Mouse (Mus musculus): ENCODE results near the gene 4930579F01Rik. TPM values are rescaled to one million over a fixed set of nuclear protein-coding genes. Genes with fewer than 3 reads are reported as not detected.

4930579F01Rik gene
- polyA plus RNA-seq, 1 experiment from 2014 or later = not detected

- no peaks in the 10 kb centered on the region for H3K36me3 ChIP-seq (ENCODE audit: control insufficient read depth, insufficient read depth, low read length)
- 42% methylated on average over 1 of the region's 1 CpGs for WGBS
- no peaks in the 10 kb centered on the region for H3K9me3 ChIP-seq (ENCODE audit: control insufficient read depth, low read length)
- H3K27me3 ChIP-seq (ENCODE audit: control insufficient read depth, insufficient read depth, low read length) = no peaks in the 10 kb centered on the region
- no peak for DNase-seq (ENCODE audit: low spot score, missing footprints)
- H3K27ac ChIP-seq (ENCODE audit: low read depth, low read length) = no peak overlapping the region
- no peak overlapping the region for H3K9ac ChIP-seq (ENCODE audit: low read length)
- H3K4me1 ChIP-seq (ENCODE audit: control insufficient read depth, insufficient read depth, low read length) = peaks cover 5% of the 10 kb centered on the region; the same call in 1 of the 2 replicates
- no peak overlapping the region for H3K4me3 ChIP-seq (ENCODE audit: low read depth, low read length)
- no peak for ATAC-seq (ENCODE audit: low FRiP score)
- H3K4me2 ChIP-seq = no peak overlapping the region
Observed at GRCm38 (mm10) chr3:138130692-138131091, 62.9 kb downstream of the 4930579F01Rik start.

- 97% methylated on average over 6 of the region's 6 CpGs for WGBS
- H3K27ac ChIP-seq (ENCODE audit: low read depth, low read length) = no peak overlapping the region
- no peak for ATAC-seq (ENCODE audit: low FRiP score)
Observed at GRCm38 (mm10) chr3:138129110-138129509, 64.5 kb downstream of the 4930579F01Rik start.

GRCm38 (mm10) chr3:138123842-138124241 is 69.8 kb downstream of the 4930579F01Rik start:
- Histone ChIP-seq H3K27ac (ENCODE audit: low read depth, low read length) (no peak overlapping the region), H3K9me3 (ENCODE audit: control insufficient read depth, low read length) (no peaks in the 10 kb centered on the region), H3K4me3 (ENCODE audit: low read depth, low read length) (no peak overlapping the region), H3K4me1 (ENCODE audit: control insufficient read depth, insufficient read depth, low read length) (no peaks in the 10 kb centered on the region), H3K9ac (ENCODE audit: low read length) (no peak overlapping the region), H3K27me3 (ENCODE audit: control insufficient read depth, insufficient read depth, low read length) (no peaks in the 10 kb centered on the region), H3K4me2 (no peak overlapping the region), H3K36me3 (ENCODE audit: control insufficient read depth, insufficient read depth, low read length) (no peaks in the 10 kb centered on the region)
- ATAC-seq (ENCODE audit: low FRiP score) = no peak
- DNase-seq (ENCODE audit: low spot score, missing footprints) = no peak
- WGBS = 91% methylated on average over 10 of the region's 10 CpGs

More at GRCm38 (mm10) chr3:138129110-138129509, 64.5 kb downstream of the 4930579F01Rik start:
- H3K4me1 ChIP-seq (ENCODE audit: control insufficient read depth, insufficient read depth, low read length) = peaks cover 5% of the 10 kb centered on the region; the same call in 1 of the 2 replicates
- no peak overlapping the region for H3K4me2 ChIP-seq
- H3K9ac ChIP-seq (ENCODE audit: low read length) = no peak overlapping the region
- DNase-seq (ENCODE audit: low spot score, missing footprints) = no peak
- H3K36me3 ChIP-seq (ENCODE audit: control insufficient read depth, insufficient read depth, low read length) = no peaks in the 10 kb centered on the region
- no peak overlapping the region for H3K4me3 ChIP-seq (ENCODE audit: low read depth, low read length)
- no peaks in the 10 kb centered on the region for H3K27me3 ChIP-seq (ENCODE audit: control insufficient read depth, insufficient read depth, low read length)
- H3K9me3 ChIP-seq (ENCODE audit: control insufficient read depth, low read length) = no peaks in the 10 kb centered on the region

DNA sequence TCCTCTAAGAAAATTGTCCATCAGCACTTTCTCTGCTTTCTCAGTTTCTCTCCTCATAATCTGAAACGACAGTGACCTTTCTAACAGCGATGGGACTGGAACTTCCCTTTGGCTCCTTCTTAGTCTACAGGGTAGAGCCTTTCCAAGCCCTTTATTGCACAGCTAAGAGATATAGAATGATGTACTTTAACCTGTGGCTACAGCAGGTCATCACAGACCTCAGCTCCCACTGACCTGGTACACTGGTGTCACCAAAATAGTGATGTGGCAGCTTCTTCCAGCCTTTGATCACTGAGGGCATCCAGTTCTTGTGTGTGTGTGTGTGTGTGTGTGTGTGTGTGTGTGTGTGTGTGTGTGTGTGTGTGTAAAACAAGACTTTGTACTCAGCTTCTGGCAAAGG is 72.2 kb downstream of the 4930579F01Rik start:
- 95% methylated on average over 2 of the region's 2 CpGs for WGBS
- no peak for ATAC-seq (ENCODE audit: low FRiP score)

DNA sequence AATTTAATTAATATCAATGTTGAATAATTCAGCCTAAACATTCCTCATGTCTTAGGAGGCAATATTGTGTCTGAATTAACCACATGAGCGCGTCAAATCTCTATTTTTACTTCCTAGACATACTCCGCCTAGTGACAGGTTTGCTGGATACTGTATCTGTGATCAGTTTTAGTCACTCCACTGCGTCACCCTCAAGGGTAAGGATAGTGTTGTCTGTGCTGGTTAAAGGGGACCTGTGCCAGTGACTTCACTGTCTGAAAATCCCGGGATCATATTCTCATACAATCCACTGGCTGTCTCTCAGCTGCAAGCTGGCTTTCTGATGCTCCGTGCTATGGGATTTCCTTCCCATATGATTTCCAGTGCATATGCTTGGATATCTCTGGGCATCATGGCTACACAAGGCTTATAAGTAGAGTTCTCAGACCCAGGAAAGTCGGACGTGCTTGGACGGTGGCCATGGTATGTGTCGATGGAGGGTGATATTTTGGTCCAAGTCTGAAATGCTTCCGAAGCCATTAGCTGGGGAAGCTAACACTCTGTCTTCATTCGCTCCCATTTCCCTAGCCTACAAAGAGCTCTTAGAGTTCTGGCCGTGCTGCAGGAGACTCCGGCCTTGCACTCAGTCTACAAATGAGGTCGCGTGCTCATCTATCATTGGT is 74.0 kb downstream of the 4930579F01Rik start:
- H3K4me3 ChIP-seq (ENCODE audit: low read depth, low read length) = no peak overlapping the region
- no peak for ATAC-seq (ENCODE audit: low FRiP score)
- WGBS = 95% methylated on average over 16 of the region's 16 CpGs
- H3K4me2 ChIP-seq = no peak overlapping the region
- DNase-seq (ENCODE audit: low spot score, missing footprints) = no peak
- no peaks in the 10 kb centered on the region for H3K4me1 ChIP-seq (ENCODE audit: control insufficient read depth, insufficient read depth, low read length)
- no peaks in the 10 kb centered on the region for H3K27me3 ChIP-seq (ENCODE audit: control insufficient read depth, insufficient read depth, low read length)
- H3K9me3 ChIP-seq (ENCODE audit: control insufficient read depth, low read length) = no peaks in the 10 kb centered on the region
- no peak overlapping the region for H3K27ac ChIP-seq (ENCODE audit: low read depth, low read length)
- H3K9ac ChIP-seq (ENCODE audit: low read length) = no peak overlapping the region
- no peaks in the 10 kb centered on the region for H3K36me3 ChIP-seq (ENCODE audit: control insufficient read depth, insufficient read depth, low read length)

More for the DNA sequence above, 72.2 kb downstream of the 4930579F01Rik start:
- Histone ChIP-seq H3K4me1 (ENCODE audit: control insufficient read depth, insufficient read depth, low read length) (no peaks in the 10 kb centered on the region), H3K4me3 (ENCODE audit: low read depth, low read length) (no peak overlapping the region), H3K4me2 (no peak overlapping the region), H3K9me3 (ENCODE audit: control insufficient read depth, low read length) (no peaks in the 10 kb centered on the region), H3K27me3 (ENCODE audit: control insufficient read depth, insufficient read depth, low read length) (no peaks in the 10 kb centered on the region), H3K9ac (ENCODE audit: low read length) (no peak overlapping the region), H3K27ac (ENCODE audit: low read depth, low read length) (no peak overlapping the region), H3K36me3 (ENCODE audit: control insufficient read depth, insufficient read depth, low read length) (no peaks in the 10 kb centered on the region)
- no peak for DNase-seq (ENCODE audit: low spot score, missing footprints)

DNA sequence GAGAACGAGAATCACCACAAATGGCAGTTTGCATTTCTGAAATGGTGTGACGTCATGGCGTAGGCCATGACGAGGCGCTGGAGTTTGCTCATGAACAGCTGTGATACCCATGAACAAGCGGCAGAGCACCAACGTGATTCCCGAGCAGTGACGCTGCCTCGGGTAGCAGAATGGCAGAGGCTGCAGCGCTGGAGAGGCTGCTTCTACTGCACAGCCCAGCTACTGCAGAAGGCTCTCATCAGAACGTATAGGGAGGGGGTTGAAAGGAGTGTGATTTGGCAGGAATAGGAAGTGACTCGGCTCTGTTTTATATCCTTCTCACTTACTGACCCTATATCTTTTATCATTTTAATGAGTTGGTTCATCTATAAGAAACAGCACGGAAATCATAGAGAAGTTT is 74.8 kb downstream of the 4930579F01Rik start:
- DNase-seq (ENCODE audit: low spot score, missing footprints) (no peak), ATAC-seq (ENCODE audit: low FRiP score) (no peak)
- 84% methylated on average over 14 of the region's 14 CpGs for WGBS
- no peak overlapping the region for H3K9ac ChIP-seq (ENCODE audit: low read length)
- no peaks in the 10 kb centered on the region for H3K27me3 ChIP-seq (ENCODE audit: control insufficient read depth, insufficient read depth, low read length)
- no peak overlapping the region for H3K27ac ChIP-seq (ENCODE audit: low read depth, low read length)
- H3K4me2 ChIP-seq = no peak overlapping the region
- no peaks in the 10 kb centered on the region for H3K4me1 ChIP-seq (ENCODE audit: control insufficient read depth, insufficient read depth, low read length)
- H3K4me3 ChIP-seq (ENCODE audit: low read depth, low read length) = no peak overlapping the region
- H3K36me3 ChIP-seq (ENCODE audit: control insufficient read depth, insufficient read depth, low read length) = no peaks in the 10 kb centered on the region
- no peaks in the 10 kb centered on the region for H3K9me3 ChIP-seq (ENCODE audit: control insufficient read depth, low read length)

- DNase-seq (ENCODE audit: low spot score, missing footprints) = no peak
- 83% methylated on average over 6 of the region's 6 CpGs for WGBS
- ATAC-seq (ENCODE audit: low FRiP score) = no peak
- H3K27ac ChIP-seq (ENCODE audit: low read depth, low read length) = no peak overlapping the region
- H3K36me3 ChIP-seq (ENCODE audit: control insufficient read depth, insufficient read depth, low read length) = no peaks in the 10 kb centered on the region
- no peaks in the 10 kb centered on the region for H3K4me1 ChIP-seq (ENCODE audit: control insufficient read depth, insufficient read depth, low read length)
- H3K27me3 ChIP-seq (ENCODE audit: control insufficient read depth, insufficient read depth, low read length) = no peaks in the 10 kb centered on the region
- H3K4me3 ChIP-seq (ENCODE audit: low read depth, low read length) = no peak overlapping the region
- H3K9ac ChIP-seq (ENCODE audit: low read length) = no peak overlapping the region
- no peak overlapping the region for H3K4me2 ChIP-seq
- no peaks in the 10 kb centered on the region for H3K9me3 ChIP-seq (ENCODE audit: control insufficient read depth, low read length)
Observed at GRCm38 (mm10) chr3:138118392-138118791, 75.2 kb downstream of the 4930579F01Rik start.

GRCm38 (mm10) chr3:138116871-138117270 is 76.8 kb downstream of the 4930579F01Rik start:
- Histone ChIP-seq H3K4me3 (ENCODE audit: low read depth, low read length) (no peak overlapping the region), H3K9ac (ENCODE audit: low read length) (no peak overlapping the region), H3K27ac (ENCODE audit: low read depth, low read length) (no peak overlapping the region), H3K9me3 (ENCODE audit: control insufficient read depth, low read length) (no peaks in the 10 kb centered on the region), H3K36me3 (ENCODE audit: control insufficient read depth, insufficient read depth, low read length) (no peaks in the 10 kb centered on the region), H3K4me2 (no peak overlapping the region), H3K27me3 (ENCODE audit: control insufficient read depth, insufficient read depth, low read length) (no peaks in the 10 kb centered on the region), H3K4me1 (ENCODE audit: control insufficient read depth, insufficient read depth, low read length) (no peaks in the 10 kb centered on the region)
- 92% methylated on average over 4 of the region's 4 CpGs for WGBS
- DNase-seq (ENCODE audit: low spot score, missing footprints) (no peak), ATAC-seq (ENCODE audit: low FRiP score) (no peak)

DNA sequence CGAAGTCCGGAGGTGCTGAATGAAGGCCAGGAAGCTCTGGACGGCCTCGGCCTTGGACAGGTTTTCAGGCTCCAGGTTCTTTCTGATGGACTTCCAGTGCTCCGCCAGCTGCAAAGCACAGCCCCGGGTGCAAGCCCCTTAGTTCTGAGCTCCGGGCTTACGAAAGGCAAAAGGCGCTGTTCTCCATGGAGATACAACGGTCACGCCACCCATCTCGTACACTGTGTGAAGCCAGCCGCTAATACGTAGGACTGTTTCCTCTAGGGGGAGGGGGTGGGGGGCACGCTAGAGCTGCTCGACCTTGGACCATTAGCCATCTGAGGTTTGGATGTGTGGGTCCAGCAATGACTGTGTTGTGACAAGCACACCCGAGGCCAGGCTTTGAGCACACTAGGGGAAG is 79.5 kb downstream of the 4930579F01Rik start:
- Histone ChIP-seq H3K4me2 (no peak overlapping the region), H3K27me3 (ENCODE audit: control insufficient read depth, insufficient read depth, low read length) (no peaks in the 10 kb centered on the region), H3K9ac (ENCODE audit: low read length) (no peak overlapping the region), H3K36me3 (ENCODE audit: control insufficient read depth, insufficient read depth, low read length) (no peaks in the 10 kb centered on the region), H3K27ac (ENCODE audit: low read depth, low read length) (no peak overlapping the region), H3K4me1 (ENCODE audit: control insufficient read depth, insufficient read depth, low read length) (no peaks in the 10 kb centered on the region), H3K4me3 (ENCODE audit: low read depth, low read length) (no peak overlapping the region), H3K9me3 (ENCODE audit: control insufficient read depth, low read length) (no peaks in the 10 kb centered on the region)
- 88% methylated on average over 17 of the region's 17 CpGs for WGBS
- ATAC-seq (ENCODE audit: low FRiP score) (no peak), DNase-seq (ENCODE audit: low spot score, missing footprints) (no peak)
